Comparison of ENCODE assay signal across 7 mouse cellular contexts in the genomic region with DNA sequence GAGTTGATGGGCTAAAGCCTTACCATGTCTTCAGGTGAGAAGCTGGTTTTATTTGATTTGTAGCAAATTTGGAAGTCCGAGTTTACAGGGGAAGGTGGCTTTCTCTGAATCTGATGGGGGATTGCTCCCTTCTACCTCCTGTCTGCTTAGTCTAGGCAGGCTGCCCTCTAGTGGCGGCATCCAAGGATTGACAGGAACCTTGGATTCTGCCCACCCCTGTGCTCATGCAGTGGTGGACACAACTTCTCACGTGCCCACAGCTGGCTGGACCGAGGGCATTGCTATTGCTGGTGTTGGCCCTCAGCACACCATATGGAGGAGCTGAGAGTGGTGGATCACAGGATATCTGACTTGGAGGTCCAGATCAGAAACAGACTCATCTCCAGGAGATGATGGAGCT. TPM values are rescaled to one million over a fixed set of nuclear protein-coding genes. Genes with fewer than 3 reads are reported as not detected.
A peak's percentile ranks its signal among the peaks of the same experiment; 100 is the strongest.
DNase-seq lines count a peak whose midpoint lies in the region; ATAC-seq and TF ChIP-seq lines count a peak whose summit lies in the region.

No protein-coding gene starts in this region.

- CTCF ChIA-PET in Patski (lab: Charles Lee), result interaction anchor here (0.6 to 1.9 kb wide), 8 partner anchors 13 to 96 kb away, joined by 3 to 5 read pairs (median 3); no protein-coding TSS in a partner anchor

- in situ Hi-C loops in Patski (cut with MboI; ENCODE audit: low pct_unique_long_range_greater_than_20kb), result no loop called here

- peak; percentile 87 for TF ChIP-seq CTCF in Patski (IDR thresholded peaks at IDR 0.05)
- TF ChIP-seq CTCF in spleen, adult 2 months (IDR thresholded peaks at IDR 0.05; ENCODE audit: extremely low read depth, insufficient read depth, insufficient read length, insufficient replicate concordance), result peak; percentile 71; the same call in 1 of the 2 replicates

- intact Hi-C loops in left cerebral cortex, postnatal 14 days (cut with DNase I), result no loop called here

- WGBS in spleen, adult 2 months, result 44% methylated on average over 4 of the region's 4 CpGs

- peaks cover 3% of the 10 kb centered on the region; the same call in 1 of the 2 replicates for H3K4me1 ChIP-seq in spleen, adult 2 months (ENCODE audit: control insufficient read depth, insufficient read depth, insufficient read length)

- POLR2A ChIA-PET in Patski (lab: Charles Lee), result no interaction called here

- TF ChIP-seq POLR2A in spleen, adult 2 months (IDR thresholded peaks at IDR 0.05; ENCODE audit: low read depth, low read length), result no peak

- peak; percentile 68 to 69 for DNase-seq in left cerebral cortex, postnatal 14 days (ENCODE audit: low spot score in 2 of 2)
- no peak for DNase-seq in left cerebral cortex, adult 11 months (ENCODE audit: low spot score)
- DNase-seq in Patski (ENCODE audit: low read depth, low spot score), result no peak
- DNase-seq in cerebellum, adult 18-20 months, result peak; percentile 71 to 78
- peak; percentile 36 for DNase-seq in gastrocnemius, postnatal 25 days
- DNase-seq in lung, postnatal 14 days, result peak; percentile 75
- DNase-seq in spleen, adult 2 months (ENCODE audit: low read depth in 1 of 2, low spot score in 2 of 2), result peak in 1 of 2 experiments; percentile 57

- ATAC-seq in Patski, result peak; percentile 46

- H3K27ac ChIP-seq in spleen, adult 2 months (ENCODE audit: insufficient read depth, low read length), result no peak overlapping the region

- peaks cover 7% of the 10 kb centered on the region for H3K36me3 ChIP-seq in spleen, adult 2 months (ENCODE audit: control insufficient read depth, insufficient read depth, low read length)

- H3K27me3 ChIP-seq in Patski, result no peaks in the 10 kb centered on the region
- no peaks in the 10 kb centered on the region for H3K27me3 ChIP-seq in spleen, adult 2 months (ENCODE audit: control insufficient read depth, insufficient read depth, low read length)

- H3K4me3 ChIP-seq in spleen, adult 2 months (ENCODE audit: extremely low read depth, insufficient read depth, insufficient read length), result no peak overlapping the region

RNA-seq across cellular contexts. Expression of gene Tbc1d22a, which starts 22.0 kb away (rescaled TPM):
- 10 to 100 TPM; 23.2 to 24.5 TPM for total RNA-seq in left cerebral cortex, postnatal 14 days (2021)
- polyA plus RNA-seq in Patski (2021), result 37.9 TPM
- 10 to 100 TPM; 12.0 to 13.2 TPM for total RNA-seq in gastrocnemius, postnatal 25 days (2021)
- polyA plus RNA-seq in spleen, adult 2 months (2012; rRNA removed), result 28.1 and 32.3 TPM in 2 replicates

RNA-seq across cellular contexts. Expression of gene Cerk, which starts 50.3 kb away (rescaled TPM):
- 10 to 100 TPM; 46.6 to 46.8 TPM for total RNA-seq in left cerebral cortex, postnatal 14 days (2021)
- polyA plus RNA-seq in Patski (2021), result 46.2 TPM
- 1 to 10 TPM; 4.6 to 4.9 TPM for total RNA-seq in gastrocnemius, postnatal 25 days (2021)
- 64.4 and 82.8 TPM in 2 replicates for polyA plus RNA-seq in spleen, adult 2 months (2012; rRNA removed)

Comparison
In these comparisons a context has a peak if more than half of its experiments do, and no peak if none do; other contexts are left out.
1. DNase-seq: peak in left cerebral cortex, postnatal 14 days (2 of 2), cerebellum, adult 18-20 months (2 of 2), gastrocnemius, postnatal 25 days (single experiment) and lung, postnatal 14 days (single experiment); none in left cerebral cortex, adult 11 months (single experiment) and Patski (single experiment).
2. RNA of gene Cerk, which starts 50.3 kb away (total RNA-seq): 46.6 to 46.8 TPM in left cerebral cortex, postnatal 14 days; 4.6 to 4.9 TPM in gastrocnemius, postnatal 25 days; every median in the first group is over 4 times any median in the second.